Mouse (Mus musculus) bone marrow macrophage, adult 2 months (primary cell): ENCODE results near the gene Dlgap1.

Experiments used
- CTCF ChIP-seq: IDR thresholded peaks from 2 replicates; pipeline ENCODE4 v1.5.1; 2012; ENCODE audit warnings: low read depth, mild to moderate bottlenecking, low read length, moderate library complexity
- POLR2A ChIP-seq: IDR thresholded peaks from 2 replicates; pipeline ENCODE4 v1.6.1; 2012; ENCODE audit warnings: mild to moderate bottlenecking, low read depth, low read length, borderline replicate concordance

GRCm38 (mm10) chr17:70486259-70486658 is 517.4 kb downstream of the Dlgap1 start:
- TF ChIP-seq CTCF (no peak), POLR2A (no peak)
